In the genomic region with DNA sequence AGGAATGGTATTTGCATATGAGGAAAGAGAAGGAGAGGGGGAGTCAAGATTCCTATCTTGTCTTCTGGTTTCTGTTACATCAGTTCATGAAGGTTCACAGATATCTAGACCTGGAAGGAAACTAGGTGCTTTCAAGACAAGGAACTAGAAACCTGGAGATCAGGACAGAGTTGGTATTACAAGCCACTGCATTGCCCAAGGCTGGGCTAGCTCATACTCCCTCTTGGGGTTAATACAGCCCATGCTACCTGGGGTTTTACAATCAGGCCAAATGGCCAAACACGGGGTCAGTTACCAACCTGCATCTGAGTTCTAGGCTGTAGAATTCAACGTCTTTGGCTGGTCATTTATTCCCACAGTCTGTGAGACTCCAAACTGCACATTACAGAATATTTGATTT, we compare ENCODE assay signal across 22 mouse cellular contexts.
DNase-seq lines count a peak whose midpoint lies in the region; ATAC-seq and TF ChIP-seq lines count a peak whose summit lies in the region.
"Had no signal": no experiment of that assay in that cellular context is flagged by ENCODE, and none has a peak within 500 bp of the region (broad histone marks: within the 10 kb centered on the region; RNA-seq: fewer than 3 reads in every experiment).

No protein-coding gene starts in this region.

- H3K9me3 ChIP-seq in midbrain, embryonic 12.5 days, result no peaks in the 10 kb centered on the region
- H3K9me3 ChIP-seq in midbrain, embryonic 14.5 days (ENCODE audit: control insufficient read depth, low read length), result no peaks in the 10 kb centered on the region
- H3K9me3 ChIP-seq in neural tube, embryonic 15.5 days (replicated peaks), result no peaks in the 10 kb centered on the region
- H3K9me3 ChIP-seq: forebrain, embryonic 10.5 days; heart, embryonic 12.5 days; hindbrain, embryonic 10.5 days; neural tube, embryonic 13.5 days had no signal

- intact Hi-C loops in left cerebral cortex, adult 2 months (cut with DNase I), result no loop called here

- H3K4me2 ChIP-seq in midbrain, embryonic 12.5 days (replicated peaks), result no peak overlapping the region
- H3K4me2 ChIP-seq in midbrain, embryonic 14.5 days (ENCODE audit: low read length), result no peak overlapping the region
- no peak overlapping the region for H3K4me2 ChIP-seq in neural tube, embryonic 15.5 days
- H3K4me2 ChIP-seq: heart, embryonic 12.5 days; neural tube, embryonic 13.5 days had no signal

- WGBS in midbrain, embryonic 12.5 days, result 80% methylated on average over 2 of the region's 2 CpGs
- 78% methylated on average over 2 of the region's 2 CpGs for WGBS in midbrain, embryonic 14.5 days
- WGBS in neural tube, embryonic 15.5 days, result 31% methylated on average over 2 of the region's 2 CpGs

- no peak overlapping the region for H3K27ac ChIP-seq in layer of hippocampus, adult 2 months
- no peak overlapping the region for H3K27ac ChIP-seq in midbrain, embryonic 12.5 days (replicated peaks)
- no peak overlapping the region for H3K27ac ChIP-seq in midbrain, embryonic 14.5 days (replicated peaks; ENCODE audit: low read depth, low read length)
- no peak overlapping the region for H3K27ac ChIP-seq in left cerebral cortex, adult 2 months
- H3K27ac ChIP-seq in neural tube, embryonic 15.5 days (replicated peaks), result no peak overlapping the region
- H3K27ac ChIP-seq: forebrain, embryonic 10.5 days; hindbrain, embryonic 10.5 days; kidney, postnatal 0 days; neural tube, embryonic 13.5 days had no signal

- DNase-seq in layer of hippocampus, adult 2 months (ENCODE audit: low spot score in 2 of 2), result no peak
- DNase-seq in layer of hippocampus, adult 8-10 months (ENCODE audit: low spot score in 2 of 2), result no peak
- DNase-seq in midbrain, embryonic 14.5 days, result no peak
- DNase-seq in left cerebral cortex, adult 2 months (ENCODE audit: extremely low spot score in 1 of 2, low spot score in 2 of 2), result no peak
- DNase-seq: adrenal gland, adult 2 months; cerebellum, adult 18-20 months; gastrocnemius, postnatal 10 days; heart, postnatal 10 days; kidney, adult 18-20 months; right cerebral cortex, postnatal 4 days had no signal

- no peaks in the 10 kb centered on the region for H3K36me3 ChIP-seq in midbrain, embryonic 12.5 days
- H3K36me3 ChIP-seq in midbrain, embryonic 14.5 days (ENCODE audit: control insufficient read depth, insufficient read depth, low read length), result no peaks in the 10 kb centered on the region
- H3K36me3 ChIP-seq in neural tube, embryonic 15.5 days, result no peaks in the 10 kb centered on the region
- H3K36me3 ChIP-seq: forebrain, embryonic 10.5 days; heart, embryonic 12.5 days; hindbrain, embryonic 10.5 days; neural tube, embryonic 13.5 days had no signal

- no peaks in the 10 kb centered on the region for H3K27me3 ChIP-seq in midbrain, embryonic 12.5 days
- H3K27me3 ChIP-seq in midbrain, embryonic 14.5 days (ENCODE audit: control insufficient read depth, insufficient read depth, low read length), result no peaks in the 10 kb centered on the region
- H3K27me3 ChIP-seq in neural tube, embryonic 15.5 days (replicated peaks), result no peaks in the 10 kb centered on the region
- H3K27me3 ChIP-seq: heart, embryonic 12.5 days; neural tube, embryonic 13.5 days had no signal

- TF ChIP-seq CTCF in layer of hippocampus, adult 2 months (conservative IDR thresholded peaks at IDR 0.05), result 0 out of 2 replicates have a peak, but pooled peaks have one; percentile 9
- TF ChIP-seq CTCF in left cerebral cortex, adult 2 months (IDR thresholded peaks at IDR 0.05), result no peak; the same call in none of the 2 replicates

- 0 out of 2 replicates have a peak, but pooled peaks have one; percentile 38 for ATAC-seq in midbrain, embryonic 12.5 days (ENCODE audit: low FRiP score, low read depth)
- ATAC-seq in midbrain, embryonic 14.5 days (ENCODE audit: low FRiP score, low TSS enrichment), result no peak
- 0 out of 2 replicates have a peak, but pooled peaks have one; percentile 17 for ATAC-seq in megakaryocyte progenitor cell, adult 5-6 weeks (replicated peaks; ENCODE audit: poor library complexity)
- no peak for ATAC-seq in neural tube, embryonic 15.5 days (ENCODE audit: low FRiP score)
- ATAC-seq: forebrain, embryonic 16.5 days; hindbrain, embryonic 16.5 days; midbrain, embryonic 16.5 days had no signal

- no peaks in the 10 kb centered on the region for H3K4me1 ChIP-seq in midbrain, embryonic 12.5 days
- no peaks in the 10 kb centered on the region for H3K4me1 ChIP-seq in midbrain, embryonic 14.5 days (ENCODE audit: control insufficient read depth, insufficient read depth, low read length)
- H3K4me1 ChIP-seq in neural tube, embryonic 15.5 days, result no peaks in the 10 kb centered on the region
- H3K4me1 ChIP-seq: forebrain, embryonic 10.5 days; heart, embryonic 12.5 days; hindbrain, embryonic 10.5 days; neural tube, embryonic 13.5 days had no signal

- H3K9ac ChIP-seq in midbrain, embryonic 12.5 days (replicated peaks), result no peak overlapping the region
- no peak overlapping the region for H3K9ac ChIP-seq in midbrain, embryonic 14.5 days (replicated peaks; ENCODE audit: low read length)
- no peak overlapping the region for H3K9ac ChIP-seq in neural tube, embryonic 15.5 days (replicated peaks)
- H3K9ac ChIP-seq: heart, embryonic 12.5 days; neural tube, embryonic 13.5 days had no signal

- H3K4me3 ChIP-seq in layer of hippocampus, adult 2 months, result no peak overlapping the region
- no peak overlapping the region for H3K4me3 ChIP-seq in midbrain, embryonic 12.5 days
- H3K4me3 ChIP-seq in midbrain, embryonic 14.5 days (replicated peaks; ENCODE audit: low read depth, low read length), result no peak overlapping the region
- no peak overlapping the region for H3K4me3 ChIP-seq in left cerebral cortex, adult 2 months
- H3K4me3 ChIP-seq in neural tube, embryonic 15.5 days (replicated peaks), result no peak overlapping the region
- H3K4me3 ChIP-seq: forebrain, embryonic 10.5 days; heart, embryonic 12.5 days; hindbrain, embryonic 10.5 days; myocyte; neural tube, embryonic 13.5 days had no signal

Comparison
In these comparisons a context has a peak if more than half of its experiments do, and no peak if none do; other contexts are left out.
1. ATAC-seq: peak in midbrain, embryonic 12.5 days (single experiment) and megakaryocyte progenitor cell, adult 5-6 weeks (single experiment); none in midbrain, embryonic 14.5 days (single experiment) and neural tube, embryonic 15.5 days (single experiment).